Mouse (Mus musculus): Measurements from ENCODE around the gene Plp1.

DNA sequence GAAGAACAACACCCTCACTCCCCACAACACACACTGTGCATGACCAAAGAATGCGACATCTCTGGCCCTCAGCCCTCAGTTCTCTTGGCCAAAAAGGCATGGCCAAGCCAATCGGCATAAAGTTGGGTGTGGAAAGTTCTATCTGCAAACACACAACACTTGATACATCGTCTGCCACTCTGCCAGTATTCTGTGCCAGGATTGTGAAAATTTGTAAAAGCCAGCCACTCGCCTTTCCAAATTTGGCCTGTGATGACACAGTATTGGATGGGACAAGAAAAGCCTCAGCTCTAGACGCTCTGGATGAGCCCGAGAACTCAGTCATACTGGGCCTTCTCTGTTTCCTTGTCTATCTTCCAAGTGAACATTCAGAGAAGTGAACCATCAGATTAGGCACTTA, 2.7 kb upstream of the Plp1 start:
- TF ChIP-seq EP300 (optimal IDR thresholded peaks at IDR 0.05) (no peak), CTCF (IDR thresholded peaks at IDR 0.05; ENCODE audit: low read depth) (no peak)

All from stomach, postnatal 0 days (tissue).